Mouse (Mus musculus) embryonic facial prominence, embryonic 11.5 days (tissue): ENCODE data around the gene Tmod1. TPM values are rescaled to one million over a fixed set of nuclear protein-coding genes. Genes with fewer than 3 reads are reported as not detected.

Experiments
- ATAC-seq: fragments of 200-750 bp; cut with Nextera tagmentation; replicated peaks from 2 replicates; pipeline ENCODE4 v1.8.0; 2017; ENCODE audit warnings: low read depth; ENCODE audit not compliant: insufficient number of reproducible peaks, low FRiP score, low TSS enrichment
- DNase-seq: peaks from one replicate; pipeline ENCODE4 v3.0.0-alpha.2; 2015; ENCODE audit warnings: low spot score
- H3K27ac ChIP-seq: fragments of 300-500 bp; sonication (generic); replicated peaks from 2 replicates; pipeline ENCODE4 v1.5.1; 2014; ENCODE audit warnings: mild to moderate bottlenecking, low read depth, low read length, control low read depth
- H3K27me3 ChIP-seq: fragments of 300-500 bp; sonication (generic); 2 replicates; pipeline ENCODE4 v1.6.1; 2014; ENCODE audit warnings: mild to moderate bottlenecking, low read length, moderate library complexity, mixed read lengths; ENCODE audit not compliant: control insufficient read depth, insufficient read depth
- H3K36me3 ChIP-seq: fragments of 300-500 bp; sonication (generic); replicated peaks from 2 replicates; pipeline ENCODE4 v1.6.1; 2014; ENCODE audit warnings: low read depth, mild to moderate bottlenecking, low read length, moderate library complexity, mixed read lengths; ENCODE audit not compliant: control insufficient read depth, insufficient read depth
- H3K4me1 ChIP-seq: fragments of 300-500 bp; sonication (generic); 2 replicates; pipeline ENCODE4 v1.6.1; 2014; ENCODE audit warnings: low read length, mixed read lengths; ENCODE audit not compliant: control insufficient read depth, insufficient read depth
- H3K4me2 ChIP-seq: fragments of 300-500 bp; sonication (generic); 2 replicates; pipeline ENCODE4 v1.6.1; 2014; ENCODE audit warnings: low read depth, mild to moderate bottlenecking, control low read depth, low read length, moderate library complexity
- H3K4me3 ChIP-seq: fragments of 300-500 bp; sonication (generic); 2 replicates; pipeline ENCODE4 v1.5.1; 2014; ENCODE audit warnings: low read depth, low read length, control low read depth
- H3K9ac ChIP-seq: fragments of 300-500 bp; sonication (generic); replicated peaks from 2 replicates; pipeline ENCODE4 v1.6.1; 2014; ENCODE audit warnings: mild to moderate bottlenecking, control low read depth, low read length
- H3K9me3 ChIP-seq: fragments of 300-500 bp; sonication (generic); replicated peaks from 2 replicates; pipeline ENCODE4 v1.6.1; 2016; ENCODE audit warnings: mild to moderate bottlenecking, low read length, inconsistent platforms, mixed read lengths; ENCODE audit not compliant: control insufficient read depth
- WGBS: fragments of 180-500 bp; shearing (Covaris S2); extraction: QIAGEN DNeasy Blood & Tissue Kit; methylation state at CpG from one replicate; pipeline ENCODE4 v1.1.7; 2014; 5-methylcytosine and 5-hydroxymethylcytosine counted together
- polyA plus RNA-seq: library from polyadenylated mRNA; unstranded; fragments of >200 nt; fragmentation: Nextera tagmentation; extraction: Ambion mirVana; gene quantifications from 2 replicates; pipeline ENCODE4 v1.2.1, GENCODE M21; 2014

Gene Tmod1
- polyA plus RNA-seq, 1 experiment from 2014 or later = 4.8 TPM

GRCm38 (mm10) chr4:46096546-46096945 lies 57.8 kb downstream of the Tmod1 start:
- no peak overlapping the region for H3K27ac ChIP-seq
- H3K9ac ChIP-seq = no peak overlapping the region
- H3K27me3 ChIP-seq = no peaks in the 10 kb centered on the region; the same call in 1 of the 2 replicates
- no peaks in the 10 kb centered on the region for H3K9me3 ChIP-seq
- H3K36me3 ChIP-seq = no peaks in the 10 kb centered on the region
- no peak for ATAC-seq
- 87% methylated on average over 7 of the region's 7 CpGs for WGBS
- DNase-seq = no peak
- no peak overlapping the region for H3K4me3 ChIP-seq
- no peaks in the 10 kb centered on the region; the same call in 1 of the 2 replicates for H3K4me1 ChIP-seq
- H3K4me2 ChIP-seq = no peak overlapping the region

DNA sequence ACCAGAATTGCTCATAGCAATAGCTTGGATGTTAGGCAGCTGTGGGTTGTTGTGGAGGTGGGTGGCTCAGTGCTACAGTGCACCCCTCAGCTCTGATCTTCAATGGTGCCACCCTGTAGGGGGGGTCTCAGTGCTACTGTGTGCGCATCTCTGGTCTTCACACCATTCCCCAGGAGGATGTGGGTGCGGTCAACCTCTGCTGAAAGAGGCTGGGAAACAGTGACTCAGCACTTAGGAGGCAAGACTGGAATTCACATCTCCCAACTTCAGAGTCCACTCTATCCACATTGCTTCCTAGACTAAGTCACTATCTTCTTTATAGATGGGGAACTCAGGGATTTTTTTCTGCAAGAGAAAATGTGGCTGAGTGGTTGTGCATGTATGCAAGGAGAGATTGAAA lies 58.9 kb downstream of the Tmod1 start:
- no peak for ATAC-seq
- Histone ChIP-seq H3K27ac (no peak overlapping the region), H3K4me2 (no peak overlapping the region), H3K9me3 (no peaks in the 10 kb centered on the region), H3K27me3 (no peaks in the 10 kb centered on the region; the same call in 1 of the 2 replicates), H3K4me1 (no peaks in the 10 kb centered on the region; the same call in 1 of the 2 replicates), H3K4me3 (no peak overlapping the region), H3K36me3 (no peaks in the 10 kb centered on the region), H3K9ac (no peak overlapping the region)
- DNase-seq = no peak
- WGBS = 83% methylated on average over 2 of the region's 2 CpGs

GRCm38 (mm10) chr4:46099132-46099531 lies 60.4 kb downstream of the Tmod1 start:
- DNase-seq (no peak), ATAC-seq (no peak)
- Histone ChIP-seq H3K4me1 (no peaks in the 10 kb centered on the region; the same call in 1 of the 2 replicates), H3K36me3 (no peaks in the 10 kb centered on the region), H3K9ac (no peak overlapping the region), H3K9me3 (no peaks in the 10 kb centered on the region), H3K27ac (no peak overlapping the region), H3K4me2 (no peak overlapping the region), H3K4me3 (no peak overlapping the region), H3K27me3 (no peaks in the 10 kb centered on the region; the same call in 1 of the 2 replicates)
- 79% methylated on average over 9 of the region's 9 CpGs for WGBS

- no peaks in the 10 kb centered on the region for H3K36me3 ChIP-seq
- no peak overlapping the region for H3K4me3 ChIP-seq
- no peaks in the 10 kb centered on the region; the same call in 1 of the 2 replicates for H3K4me1 ChIP-seq
- ATAC-seq (no peak), DNase-seq (no peak)
- no peaks in the 10 kb centered on the region for H3K27me3 ChIP-seq
- no peak overlapping the region for H3K4me2 ChIP-seq
- H3K9ac ChIP-seq = no peak overlapping the region
- H3K27ac ChIP-seq = 0 out of 2 replicates have a peak overlapping the region, but pooled peaks have one; percentile 32
- 78% methylated on average over 7 of the region's 7 CpGs for WGBS
- H3K9me3 ChIP-seq = no peaks in the 10 kb centered on the region
These were observed 61.8 kb downstream of the Tmod1 start for GRCm38 (mm10) chr4:46100539-46100938.

DNA sequence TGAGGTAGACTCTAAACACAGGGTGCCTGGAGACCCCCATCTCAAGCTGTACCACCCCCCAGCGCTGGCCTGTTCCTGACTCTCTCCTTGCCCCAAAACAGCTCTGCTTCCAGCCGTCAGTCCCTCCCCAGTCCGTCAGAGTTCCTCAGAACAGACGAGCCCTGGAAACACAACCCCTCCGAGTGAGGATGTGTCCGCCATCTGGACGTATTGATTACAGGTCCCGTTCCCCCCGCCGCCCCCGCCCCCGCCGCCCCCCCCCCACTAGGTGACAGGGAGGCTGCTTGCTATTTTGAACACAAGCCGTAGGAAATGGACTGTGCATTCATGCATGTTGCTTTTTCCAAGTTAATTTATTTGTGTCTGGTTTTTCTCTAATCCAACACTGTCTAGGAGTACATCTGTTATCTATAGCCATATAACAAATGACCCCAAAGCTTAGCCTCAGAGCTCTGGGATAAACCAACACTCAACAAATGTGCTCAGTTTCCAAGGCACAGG lies 62.5 kb downstream of the Tmod1 start:
- no peak overlapping the region for H3K4me3 ChIP-seq
- WGBS = 29% methylated on average over 14 of the region's 14 CpGs
- DNase-seq (peak; percentile 38), ATAC-seq (peak; percentile 54; the same call in 1 of the 2 replicates)
- no peaks in the 10 kb centered on the region for H3K9me3 ChIP-seq
- H3K27me3 ChIP-seq = no peaks in the 10 kb centered on the region
- no peak overlapping the region for H3K4me2 ChIP-seq
- no peak overlapping the region for H3K27ac ChIP-seq
- no peaks in the 10 kb centered on the region for H3K36me3 ChIP-seq
- no peaks in the 10 kb centered on the region; the same call in 1 of the 2 replicates for H3K4me1 ChIP-seq
- H3K9ac ChIP-seq = no peak overlapping the region

GRCm38 (mm10) chr4:46102078-46102769 lies 63.5 kb downstream of the Tmod1 start:
- no peak overlapping the region for H3K27ac ChIP-seq
- no peak overlapping the region for H3K4me3 ChIP-seq
- WGBS = 92% methylated on average over 10 of the region's 10 CpGs
- no peaks in the 10 kb centered on the region for H3K27me3 ChIP-seq
- DNase-seq = no peak
- H3K4me1 ChIP-seq = no peaks in the 10 kb centered on the region; the same call in 1 of the 2 replicates
- H3K9me3 ChIP-seq = no peaks in the 10 kb centered on the region
- no peak for ATAC-seq
- no peaks in the 10 kb centered on the region for H3K36me3 ChIP-seq
- no peak overlapping the region for H3K9ac ChIP-seq
- H3K4me2 ChIP-seq = no peak overlapping the region

DNA sequence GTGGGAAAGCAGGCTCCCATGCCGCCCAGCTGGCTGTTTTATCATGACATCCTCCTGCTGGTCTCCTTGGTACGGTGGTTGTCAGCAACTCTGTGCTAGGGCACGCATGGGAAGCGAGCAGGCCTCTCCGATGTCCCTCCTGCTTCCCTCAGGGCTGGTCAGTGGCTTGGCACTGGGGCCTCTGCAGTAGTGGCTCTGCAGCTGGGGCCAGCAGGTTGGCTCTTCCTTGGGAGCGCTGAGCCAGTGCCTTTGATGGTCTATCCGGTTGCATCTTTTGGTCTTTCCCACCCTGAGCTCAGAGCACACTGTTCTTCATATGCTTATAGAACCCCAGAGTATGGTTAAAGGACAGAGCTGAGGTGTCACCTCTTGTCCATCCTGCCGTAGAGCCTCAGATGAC lies 71.3 kb downstream of the Tmod1 start:
- ATAC-seq (no peak), DNase-seq (no peak)
- Histone ChIP-seq H3K4me3 (no peak overlapping the region), H3K9me3 (no peaks in the 10 kb centered on the region), H3K27me3 (no peaks in the 10 kb centered on the region), H3K4me1 (no peaks in the 10 kb centered on the region), H3K4me2 (no peak overlapping the region), H3K36me3 (no peaks in the 10 kb centered on the region; the same call in none of the 2 replicates), H3K9ac (no peak overlapping the region), H3K27ac (no peak overlapping the region)
- 90% methylated on average over 8 of the region's 8 CpGs for WGBS

DNA sequence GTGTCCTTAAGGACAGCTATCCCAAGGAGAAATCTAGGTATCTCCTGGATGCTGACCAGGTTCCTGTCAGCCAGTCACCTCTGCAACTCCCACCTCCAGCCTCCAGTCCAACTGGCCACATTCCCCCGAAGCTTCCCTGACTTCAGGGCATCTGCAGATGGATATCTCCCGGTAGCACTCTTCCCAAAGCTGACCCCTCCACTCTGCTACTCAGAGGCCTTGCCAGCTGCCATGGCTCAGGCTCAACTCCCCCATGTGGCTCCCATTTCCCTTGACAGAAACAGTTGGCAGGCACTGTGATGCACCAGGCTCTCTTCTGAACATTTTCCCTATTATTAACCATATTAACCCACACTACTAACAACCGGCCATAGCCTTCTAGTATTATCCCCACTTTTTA lies 72.6 kb downstream of the Tmod1 start:
- H3K27ac ChIP-seq = no peak overlapping the region
- H3K9ac ChIP-seq = no peak overlapping the region
- H3K9me3 ChIP-seq = no peaks in the 10 kb centered on the region
- WGBS = 66% methylated on average over 3 of the region's 3 CpGs
- H3K27me3 ChIP-seq = no peaks in the 10 kb centered on the region
- no peak for ATAC-seq
- no peak overlapping the region for H3K4me2 ChIP-seq
- H3K4me3 ChIP-seq = no peak overlapping the region
- DNase-seq = no peak
- H3K4me1 ChIP-seq = no peaks in the 10 kb centered on the region
- peaks cover 2% of the 10 kb centered on the region for H3K36me3 ChIP-seq
